Mouse (Mus musculus) G1E (cell line): Measurements from ENCODE around the gene Dnajb4.

ENCODE experiments used
- CTCF ChIP-seq: IDR thresholded peaks from 2 replicates; pipeline ENCODE4 v1.5.1; 2012; ENCODE audit warnings: low read depth, low read length, inconsistent platforms, mixed read lengths
- GATA1 ChIP-seq: IDR thresholded peaks from 2 replicates; pipeline ENCODE4 v1.6.1; 2012; ENCODE audit warnings: borderline replicate concordance, low read length, inconsistent platforms, mixed read lengths
- GATA2 ChIP-seq: IDR thresholded peaks from 2 replicates; pipeline ENCODE4 v1.6.1; 2012; ENCODE audit warnings: low read depth, low read length, inconsistent platforms, borderline replicate concordance
- POLR2AphosphoS5 ChIP-seq: IDR thresholded peaks from 2 replicates; pipeline ENCODE4 v1.6.1; 2012; ENCODE audit warnings: low read depth, low read length, inconsistent platforms; ENCODE audit not compliant: insufficient replicate concordance
- TAL1 ChIP-seq: conservative IDR thresholded peaks from 2 replicates; pipeline ENCODE4 v1.6.1; 2012; ENCODE audit warnings: low read depth, low read length, inconsistent platforms, mixed read lengths

GRCm38 (mm10) chr3:152189306-152189705, 20.8 kb downstream of the Dnajb4 start:
- TF ChIP-seq CTCF (no peak), GATA1 (no peak), POLR2AphosphoS5 (no peak), GATA2 (no peak), TAL1 (no peak)
